Mouse (Mus musculus) brain, embryonic 14.5 days (tissue): ENCODE measurements at regions not wholly inside any gene's neighbourhood (a gene's known extent, or its start where the extent isn't known, plus 50 kb on each side); places are given as distances from the start of the nearest gene placed in this dataset.

Experiments
- CTCF ChIP-seq: fragments of 200-500 bp; IDR thresholded peaks from 2 replicates; pipeline ENCODE4 v1.5.1; 2012; ENCODE audit warnings: inconsistent platforms, mild to moderate bottlenecking, moderate library complexity, borderline replicate concordance; ENCODE audit not compliant: insufficient read depth, insufficient read length; ENCODE audit errors: extremely low read depth
- POLR2A ChIP-seq: fragments of 200-500 bp; IDR thresholded peaks from 2 replicates; pipeline ENCODE4 v1.6.1; 2012; ENCODE audit warnings: mild to moderate bottlenecking, inconsistent platforms, borderline replicate concordance; ENCODE audit not compliant: poor library complexity, insufficient read depth, insufficient read length, severe bottlenecking; ENCODE audit errors: extremely low read depth

DNA sequence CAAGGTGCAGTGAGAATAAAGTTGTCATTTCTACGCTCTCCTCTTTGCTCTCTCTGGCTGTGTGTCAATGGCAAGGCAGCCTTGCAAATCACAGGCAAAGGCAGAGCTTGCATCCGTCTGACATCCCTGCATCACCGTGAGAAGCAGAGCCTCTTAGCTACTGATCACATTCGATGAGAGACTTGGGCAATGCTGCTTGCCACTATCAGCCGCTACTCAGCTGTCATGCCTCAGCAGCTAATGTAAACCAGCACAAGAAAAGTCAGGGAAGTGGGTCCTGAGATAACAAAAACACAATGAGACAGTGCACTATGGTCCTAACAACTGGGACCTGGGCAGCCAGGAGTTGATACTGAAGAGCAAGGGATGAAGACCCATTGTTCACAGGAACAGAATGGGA, 155.8 kb downstream of the Tmx1 start:
- TF ChIP-seq CTCF: no peak
- no peak for TF ChIP-seq POLR2A
